Comparison of ENCODE assay signal across 14 mouse cellular contexts in the genomic region with DNA sequence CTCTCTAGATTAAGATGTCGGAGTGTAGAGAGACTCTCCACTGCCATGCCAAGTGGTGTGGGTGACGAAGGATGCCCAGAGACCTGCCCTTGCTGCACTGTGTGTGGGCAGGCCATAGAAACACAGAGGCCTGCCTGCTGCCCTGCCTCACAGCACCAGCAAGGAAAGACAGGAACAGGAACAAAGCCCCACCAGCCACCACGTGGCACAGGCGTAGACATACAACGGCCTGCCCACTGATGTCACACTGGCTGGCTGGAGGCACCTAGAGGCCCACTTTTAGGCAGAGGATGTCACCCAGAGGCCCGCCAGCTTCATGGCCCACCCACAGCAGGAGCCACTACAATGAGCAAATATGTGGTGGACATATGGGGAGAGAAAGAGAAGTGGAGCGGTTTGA. TPM values are rescaled to one million over a fixed set of nuclear protein-coding genes. Genes with fewer than 3 reads are reported as not detected.
"Had no signal": no experiment of that assay in that cellular context is flagged by ENCODE, and none has a peak within 500 bp of the region (broad histone marks: within the 10 kb centered on the region; RNA-seq: fewer than 3 reads in every experiment).

No protein-coding gene starts in this region.

- H3K27me3 ChIP-seq: kidney, embryonic 15.5 days; limb, embryonic 13.5 days; liver, embryonic 15.5 days; lung, embryonic 15.5 days; midbrain, embryonic 13.5 days; neural tube, embryonic 15.5 days had no signal

- H3K4me3 ChIP-seq: kidney, embryonic 15.5 days; limb, embryonic 13.5 days; liver, embryonic 15.5 days; lung, embryonic 15.5 days; midbrain, embryonic 13.5 days; myocyte; neural tube, embryonic 15.5 days had no signal

- H3K4me1 ChIP-seq: kidney, embryonic 15.5 days; lung, embryonic 15.5 days; midbrain, embryonic 13.5 days; neural tube, embryonic 15.5 days had no signal

- ATAC-seq: midbrain, embryonic 13.5 days had no signal

- H3K4me2 ChIP-seq: kidney, embryonic 15.5 days; limb, embryonic 13.5 days; liver, embryonic 15.5 days; lung, embryonic 15.5 days; midbrain, embryonic 13.5 days; neural tube, embryonic 15.5 days had no signal

- H3K9ac ChIP-seq: kidney, embryonic 15.5 days; limb, embryonic 13.5 days; liver, embryonic 15.5 days; lung, embryonic 15.5 days; midbrain, embryonic 13.5 days; neural tube, embryonic 15.5 days had no signal

- H3K27ac ChIP-seq: kidney, embryonic 15.5 days; limb, embryonic 13.5 days; liver, embryonic 15.5 days; lung, embryonic 15.5 days; macrophage; midbrain, embryonic 13.5 days; neural tube, embryonic 15.5 days had no signal

- H3K9me3 ChIP-seq: kidney, embryonic 15.5 days; liver, embryonic 15.5 days; lung, embryonic 15.5 days; midbrain, embryonic 13.5 days had no signal

- DNase-seq: kidney, postnatal 14 days; left cerebral cortex, postnatal 4 days; lung, postnatal 14 days; right cerebral cortex, postnatal 14 days; thymus, postnatal 4 days had no signal

- H3K36me3 ChIP-seq: kidney, embryonic 15.5 days; limb, embryonic 13.5 days; liver, embryonic 15.5 days; lung, embryonic 15.5 days; midbrain, embryonic 13.5 days; neural tube, embryonic 15.5 days had no signal

RNA-seq across cellular contexts. Expression of a gene that starts 21.2 kb away (rescaled TPM):
- total RNA-seq: liver, adult 2 months had no signal
